ENCODE assay signal across 7 mouse cellular contexts in the genomic region with DNA sequence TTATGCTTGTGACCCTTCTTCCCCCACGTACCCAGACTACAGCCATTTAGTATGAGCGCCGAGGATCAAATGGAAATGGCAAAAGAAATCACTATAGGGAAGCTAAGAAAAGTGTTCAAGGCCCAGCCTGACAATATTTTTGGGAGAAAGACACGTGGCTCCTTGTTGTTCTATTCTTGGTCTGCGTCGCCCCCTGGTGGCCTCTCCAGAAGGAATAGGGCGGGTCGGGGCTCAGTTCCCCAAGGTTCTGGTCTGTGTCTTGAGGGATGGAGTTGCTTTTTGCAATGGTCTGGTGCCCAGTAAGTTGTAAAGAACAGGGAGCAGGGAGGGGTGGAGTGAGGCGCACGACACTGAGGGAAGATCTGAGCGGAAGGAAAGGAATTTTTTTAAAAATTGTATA.
DNase-seq lines count a peak whose midpoint lies in the region; ATAC-seq and TF ChIP-seq lines count a peak whose summit lies in the region.

No protein-coding gene starts in this region.

- H3K9me3 ChIP-seq in intestine, embryonic 14.5 days (ENCODE audit: control insufficient read depth, low read length): no peaks in the 10 kb centered on the region
- no peaks in the 10 kb centered on the region for H3K9me3 ChIP-seq in limb, embryonic 13.5 days
- H3K9me3 ChIP-seq in midbrain, embryonic 15.5 days: no peaks in the 10 kb centered on the region

- 2% methylated on average over 11 of the region's 11 CpGs for WGBS in intestine, embryonic 14.5 days
- WGBS in limb, embryonic 13.5 days: 2% methylated on average over 11 of the region's 11 CpGs
- 3% methylated on average over 11 of the region's 11 CpGs for whole genome bisulfite sequencing in midbrain, embryonic 15.5 days

- DNase-seq in adipocyte (ENCODE audit: low spot score): peak; percentile 95
- peak; percentile 79 for DNase-seq in gastrocnemius, postnatal 25 days
- DNase-seq in intestine, embryonic 14.5 days (ENCODE audit: low spot score): peak; percentile 95
- peak; percentile 68 to 77 for DNase-seq in spleen, postnatal 36 days (ENCODE audit: low spot score in 2 of 2)

- no peaks in the 10 kb centered on the region for H3K27me3 ChIP-seq in intestine, embryonic 14.5 days (replicated peaks; ENCODE audit: control insufficient read depth, insufficient read depth, low read length)
- 0 out of 2 replicates have a peak, but pooled peaks cover 9% of the 10 kb centered on the region for H3K27me3 ChIP-seq in limb, embryonic 13.5 days
- peaks cover 17% of the 10 kb centered on the region for H3K27me3 ChIP-seq in midbrain, embryonic 15.5 days (replicated peaks)

- no peak overlapping the region for H3K4me3 ChIP-seq in cortical plate, adult 2 months (ENCODE audit: insufficient read depth, low read length)
- H3K4me3 ChIP-seq in intestine, embryonic 14.5 days (ENCODE audit: low read depth, low read length): 0 out of 2 replicates have a peak overlapping the region, but pooled peaks have one; percentile 21
- H3K4me3 ChIP-seq in limb, embryonic 13.5 days: no peak overlapping the region
- H3K4me3 ChIP-seq in midbrain, embryonic 15.5 days: no peak overlapping the region

- ATAC-seq in intestine, embryonic 14.5 days (replicated peaks; ENCODE audit: low FRiP score, low TSS enrichment, low read depth): no peak
- no peak for ATAC-seq in limb, embryonic 13.5 days (ENCODE audit: low FRiP score, low read depth)
- peak; percentile 43; the same call in 1 of the 2 replicates for ATAC-seq in midbrain, embryonic 15.5 days (replicated peaks)

- TF ChIP-seq POLR2A in cortical plate, adult 2 months (IDR thresholded peaks at IDR 0.05; ENCODE audit: extremely low read depth, insufficient read depth, low read length): no peak

- peak overlapping the region; percentile 79 for H3K4me2 ChIP-seq in intestine, embryonic 14.5 days (ENCODE audit: low read length)
- peak overlapping the region; percentile 75 for H3K4me2 ChIP-seq in limb, embryonic 13.5 days (replicated peaks)
- peak overlapping the region; percentile 50; the same call in 1 of the 2 replicates for H3K4me2 ChIP-seq in midbrain, embryonic 15.5 days

- H3K36me3 ChIP-seq in intestine, embryonic 14.5 days (ENCODE audit: control insufficient read depth, insufficient read depth, low read length): no peaks in the 10 kb centered on the region
- no peaks in the 10 kb centered on the region for H3K36me3 ChIP-seq in limb, embryonic 13.5 days
- no peaks in the 10 kb centered on the region for H3K36me3 ChIP-seq in midbrain, embryonic 15.5 days (replicated peaks)

- peak overlapping the region; percentile 56 for H3K9ac ChIP-seq in intestine, embryonic 14.5 days (ENCODE audit: low read length)
- H3K9ac ChIP-seq in limb, embryonic 13.5 days: no peak overlapping the region
- no peak overlapping the region for H3K9ac ChIP-seq in midbrain, embryonic 15.5 days

- H3K27ac ChIP-seq in cortical plate, adult 2 months (ENCODE audit: insufficient read depth, low read length): no peak overlapping the region
- H3K27ac ChIP-seq in intestine, embryonic 14.5 days (ENCODE audit: low read depth): peak overlapping the region; percentile 97
- H3K27ac ChIP-seq in limb, embryonic 13.5 days: peak overlapping the region; percentile 92; the same call in 1 of the 2 replicates
- peak overlapping the region; percentile 62; the same call in 1 of the 2 replicates for H3K27ac ChIP-seq in midbrain, embryonic 15.5 days

- TF ChIP-seq CTCF in cortical plate, adult 2 months (IDR thresholded peaks at IDR 0.05; ENCODE audit: extremely low read depth, insufficient read depth, low read length): peak; percentile 63

- H3K4me1 ChIP-seq in cortical plate, adult 2 months (ENCODE audit: control insufficient read depth, insufficient read depth, low read length): no peaks in the 10 kb centered on the region
- peaks cover 37% of the 10 kb centered on the region for H3K4me1 ChIP-seq in intestine, embryonic 14.5 days (replicated peaks; ENCODE audit: control insufficient read depth, insufficient read depth, low read length)
- H3K4me1 ChIP-seq in limb, embryonic 13.5 days: peaks cover 48% of the 10 kb centered on the region
- peaks cover 15% of the 10 kb centered on the region for H3K4me1 ChIP-seq in midbrain, embryonic 15.5 days
